Mouse (Mus musculus) 416B (cell line): ENCODE data around the gene Abcb6.
A peak's percentile ranks its signal among the peaks of the same experiment; 100 is the strongest.

ENCODE experiments used
- DNase-seq: peaks from one replicate; pipeline ENCODE4 v3.0.0; 2011; ENCODE audit warnings: low read depth

Gene Abcb6

GRCm38 (mm10) chr1:75145589-75145988, 34.6 kb downstream of the Abcb6 start:
- no peak for DNase-seq

GRCm38 (mm10) chr1:75142301-75143261, 37.6 kb downstream of the Abcb6 start, which contains the start of the genes Cnppd1 and Retreg2:
Gene Cnppd1, minus strand, starts transcription at chr1:75142711.
Gene Retreg2, plus strand, starts transcription at chr1:75142778.
- peak; percentile 95 for DNase-seq

- DNase-seq: peak; percentile 74
Observed at GRCm38 (mm10) chr1:75141486-75142190, 38.6 kb downstream of the Abcb6 start.

- peak; percentile 48 for DNase-seq
Observed at GRCm38 (mm10) chr1:75140601-75141190, 39.5 kb downstream of the Abcb6 start.

- DNase-seq: no peak
Observed at GRCm38 (mm10) chr1:75138448-75138847, 41.7 kb downstream of the Abcb6 start.

- DNase-seq: no peak
Observed at GRCm38 (mm10) chr1:75136730-75137129, 43.5 kb downstream of the Abcb6 start.

GRCm38 (mm10) chr1:75136293-75136692, 43.9 kb downstream of the Abcb6 start:
- DNase-seq: no peak

- no peak for DNase-seq
Observed at GRCm38 (mm10) chr1:75133421-75134207, 46.6 kb downstream of the Abcb6 start, which contains the start of gene Slc23a3. Gene Slc23a3, minus strand, starts transcription at chr1:75133890.

GRCm38 (mm10) chr1:75128641-75129040, 51.6 kb downstream of the Abcb6 start:
- no peak for DNase-seq

GRCm38 (mm10) chr1:75125418-75125817, 54.8 kb downstream of the Abcb6 start:
- DNase-seq: no peak

- DNase-seq: peak; percentile 97
Observed at GRCm38 (mm10) chr1:75124346-75125321, 55.6 kb downstream of the Abcb6 start, which contains the start of gene Nhej1. Gene Nhej1, minus strand, starts transcription at chr1:75125200.

GRCm38 (mm10) chr1:75122211-75122610, 58.0 kb downstream of the Abcb6 start:
- DNase-seq: peak; percentile 74
